ENCODE assay signal across 26 mouse cellular contexts in genomic region chr2:65557719-65558118, GRCm38 (mm10). TPM values are rescaled to one million over a fixed set of nuclear protein-coding genes. Genes with fewer than 3 reads are reported as not detected.
DNase-seq lines count a peak whose midpoint lies in the region; ATAC-seq and TF ChIP-seq lines count a peak whose summit lies in the region.
"Had no signal": no experiment of that assay in that cellular context is flagged by ENCODE, and none has a peak within 500 bp of the region (broad histone marks: within the 10 kb centered on the region; RNA-seq: fewer than 3 reads in every experiment).

No protein-coding gene starts in this region.

- peaks cover 7% of the 10 kb centered on the region for H3K4me1 ChIP-seq in liver, adult 2 months (ENCODE audit: control insufficient read depth, insufficient read depth, low read length)
- H3K4me1 ChIP-seq in liver, embryonic 11.5 days (replicated peaks; ENCODE audit: control insufficient read depth, insufficient read depth, low read length), result no peaks in the 10 kb centered on the region
- no peaks in the 10 kb centered on the region for H3K4me1 ChIP-seq in midbrain, embryonic 11.5 days (ENCODE audit: control insufficient read depth, insufficient read depth, low read length)
- H3K4me1 ChIP-seq in midbrain, postnatal 0 days (ENCODE audit: insufficient read depth, low read length), result no peaks in the 10 kb centered on the region
- H3K4me1 ChIP-seq in stomach, embryonic 14.5 days (ENCODE audit: control insufficient read depth, insufficient read depth, low read length), result no peaks in the 10 kb centered on the region
- no peaks in the 10 kb centered on the region for H3K4me1 ChIP-seq in stomach, postnatal 0 days (replicated peaks; ENCODE audit: control insufficient read depth, insufficient read depth)
- H3K4me1 ChIP-seq in hindbrain, embryonic 14.5 days (replicated peaks; ENCODE audit: control insufficient read depth, insufficient read depth, low read length), result peaks cover 16% of the 10 kb centered on the region; the same call in 1 of the 2 replicates
- H3K4me1 ChIP-seq: embryonic facial prominence, embryonic 12.5 days; embryonic facial prominence, embryonic 15.5 days had no signal

- H3K27ac ChIP-seq in liver, adult 2 months (replicated peaks; ENCODE audit: insufficient read depth, low read depth, low read length), result no peak overlapping the region
- no peak overlapping the region for H3K27ac ChIP-seq in liver, embryonic 11.5 days (ENCODE audit: low read depth, low read length)
- H3K27ac ChIP-seq in midbrain, embryonic 11.5 days (ENCODE audit: low read depth, low read length), result no peak overlapping the region
- no peak overlapping the region for H3K27ac ChIP-seq in midbrain, postnatal 0 days (ENCODE audit: low read depth, low read length)
- H3K27ac ChIP-seq in stomach, embryonic 14.5 days (ENCODE audit: low read length), result no peak overlapping the region
- H3K27ac ChIP-seq in stomach, postnatal 0 days (replicated peaks), result no peak overlapping the region
- H3K27ac ChIP-seq in hindbrain, embryonic 14.5 days, result no peak overlapping the region
- H3K27ac ChIP-seq: embryonic facial prominence, embryonic 12.5 days; embryonic facial prominence, embryonic 15.5 days; gastrocnemius, adult 2 months; hindbrain, embryonic 12.5 days had no signal

- no peak overlapping the region for H3K4me2 ChIP-seq in liver, embryonic 11.5 days
- no peak overlapping the region for H3K4me2 ChIP-seq in midbrain, embryonic 11.5 days
- no peak overlapping the region for H3K4me2 ChIP-seq in midbrain, postnatal 0 days (ENCODE audit: low read depth, low read length, poor library complexity, severe bottlenecking)
- H3K4me2 ChIP-seq in stomach, embryonic 14.5 days (replicated peaks; ENCODE audit: low read depth, low read length), result no peak overlapping the region
- no peak overlapping the region for H3K4me2 ChIP-seq in stomach, postnatal 0 days (replicated peaks; ENCODE audit: low read depth)
- H3K4me2 ChIP-seq in hindbrain, embryonic 14.5 days (replicated peaks), result no peak overlapping the region
- H3K4me2 ChIP-seq: embryonic facial prominence, embryonic 12.5 days; embryonic facial prominence, embryonic 15.5 days; heart, embryonic 11.5 days; hindbrain, embryonic 12.5 days had no signal

- H3K27me3 ChIP-seq in liver, adult 2 months (ENCODE audit: control insufficient read depth, insufficient read depth, low read length), result no peaks in the 10 kb centered on the region
- no peaks in the 10 kb centered on the region for H3K27me3 ChIP-seq in liver, embryonic 11.5 days (replicated peaks; ENCODE audit: control insufficient read depth, insufficient read depth, low read length)
- no peaks in the 10 kb centered on the region; the same call in 1 of the 2 replicates for H3K27me3 ChIP-seq in midbrain, embryonic 11.5 days (ENCODE audit: control insufficient read depth, insufficient read depth, low read length)
- H3K27me3 ChIP-seq in midbrain, postnatal 0 days (ENCODE audit: insufficient read depth, low read length), result no peaks in the 10 kb centered on the region
- no peaks in the 10 kb centered on the region for H3K27me3 ChIP-seq in stomach, embryonic 14.5 days (ENCODE audit: control insufficient read depth, insufficient read depth, low read length)
- no peaks in the 10 kb centered on the region for H3K27me3 ChIP-seq in stomach, postnatal 0 days (ENCODE audit: control insufficient read depth, insufficient read depth, low read length)
- no peaks in the 10 kb centered on the region for H3K27me3 ChIP-seq in hindbrain, embryonic 14.5 days (ENCODE audit: control insufficient read depth, insufficient read depth, low read length)
- H3K27me3 ChIP-seq: embryonic facial prominence, embryonic 12.5 days; embryonic facial prominence, embryonic 15.5 days; hindbrain, embryonic 12.5 days had no signal

- no peaks in the 10 kb centered on the region for H3K36me3 ChIP-seq in liver, adult 2 months (ENCODE audit: control insufficient read depth, insufficient read depth, low read length)
- H3K36me3 ChIP-seq in liver, embryonic 11.5 days (ENCODE audit: control insufficient read depth, insufficient read depth, low read length), result no peaks in the 10 kb centered on the region
- no peaks in the 10 kb centered on the region for H3K36me3 ChIP-seq in midbrain, embryonic 11.5 days (ENCODE audit: control insufficient read depth, insufficient read depth, low read length)
- H3K36me3 ChIP-seq in midbrain, postnatal 0 days (ENCODE audit: insufficient read depth, low read length), result no peaks in the 10 kb centered on the region
- no peaks in the 10 kb centered on the region for H3K36me3 ChIP-seq in stomach, embryonic 14.5 days (ENCODE audit: control insufficient read depth, insufficient read depth, low read length)
- no peaks in the 10 kb centered on the region for H3K36me3 ChIP-seq in stomach, postnatal 0 days (ENCODE audit: control insufficient read depth, insufficient read depth, low read length)
- H3K36me3 ChIP-seq in hindbrain, embryonic 14.5 days (replicated peaks; ENCODE audit: control insufficient read depth, insufficient read depth), result 0 out of 2 replicates have a peak, but pooled peaks cover 3% of the 10 kb centered on the region
- H3K36me3 ChIP-seq: embryonic facial prominence, embryonic 12.5 days; embryonic facial prominence, embryonic 15.5 days; hindbrain, embryonic 12.5 days had no signal

- TF ChIP-seq EP300 in stomach, postnatal 0 days (optimal IDR thresholded peaks at IDR 0.05), result no peak

- TF ChIP-seq CTCF in liver, adult 2 months (IDR thresholded peaks at IDR 0.05; ENCODE audit: low read depth, low read length), result no peak
- TF ChIP-seq CTCF in midbrain, postnatal 0 days (IDR thresholded peaks at IDR 0.05), result no peak
- TF ChIP-seq CTCF in stomach, postnatal 0 days (IDR thresholded peaks at IDR 0.05; ENCODE audit: low read depth), result no peak

- no peak for ATAC-seq in liver, embryonic 11.5 days (replicated peaks; ENCODE audit: low FRiP score)
- ATAC-seq in midbrain, embryonic 11.5 days (ENCODE audit: low FRiP score), result no peak
- ATAC-seq in midbrain, postnatal 0 days (ENCODE audit: low FRiP score), result no peak
- ATAC-seq in stomach, embryonic 14.5 days (ENCODE audit: insufficient number of reproducible peaks, insufficient read depth, low FRiP score, low read depth), result peak; percentile 69; the same call in 1 of the 2 replicates
- peak; percentile 82 for ATAC-seq in stomach, postnatal 0 days (ENCODE audit: low FRiP score, low TSS enrichment)
- no peak for ATAC-seq in hindbrain, embryonic 14.5 days (ENCODE audit: low FRiP score)
- ATAC-seq: activated CD4-positive, CD25-positive, alpha-beta regulatory T cell, adult 4 months; forebrain, embryonic 14.5 days; forebrain, postnatal 0 days had no signal

- no peaks in the 10 kb centered on the region for H3K79me2 ChIP-seq in liver, adult 2 months (ENCODE audit: control insufficient read depth, insufficient read depth, low read length)

- H3K9ac ChIP-seq in liver, adult 2 months (ENCODE audit: low read depth, low read length), result no peak overlapping the region
- no peak overlapping the region for H3K9ac ChIP-seq in liver, embryonic 11.5 days (ENCODE audit: low read depth, low read length)
- no peak overlapping the region for H3K9ac ChIP-seq in midbrain, embryonic 11.5 days (ENCODE audit: low read length)
- no peak overlapping the region for H3K9ac ChIP-seq in midbrain, postnatal 0 days (replicated peaks; ENCODE audit: low read length, poor library complexity, severe bottlenecking)
- H3K9ac ChIP-seq in stomach, embryonic 14.5 days (replicated peaks; ENCODE audit: low read depth, low read length), result no peak overlapping the region
- H3K9ac ChIP-seq in stomach, postnatal 0 days (ENCODE audit: low read length), result no peak overlapping the region
- no peak overlapping the region for H3K9ac ChIP-seq in hindbrain, embryonic 14.5 days
- H3K9ac ChIP-seq: embryonic facial prominence, embryonic 12.5 days; embryonic facial prominence, embryonic 15.5 days; forebrain, postnatal 0 days; hindbrain, embryonic 12.5 days had no signal

- TF ChIP-seq POLR2A in liver, adult 2 months (IDR thresholded peaks at IDR 0.05; ENCODE audit: extremely low read depth, insufficient read depth, low read length), result no peak

- peak; percentile 15 for DNase-seq in liver, adult 2 months (ENCODE audit: extremely low read depth, low read depth, low spot score)
- no peak for DNase-seq in liver, embryonic 11.5 days (ENCODE audit: low spot score)
- peak; percentile 28 for DNase-seq in midbrain, embryonic 11.5 days (ENCODE audit: low spot score, missing footprints)
- DNase-seq in midbrain, postnatal 0 days (ENCODE audit: low spot score), result no peak
- no peak for DNase-seq in stomach, postnatal 0 days (ENCODE audit: low spot score)
- DNase-seq in hindbrain, embryonic 14.5 days (ENCODE audit: low spot score), result no peak
- no peak for DNase-seq in adipocyte (ENCODE audit: low spot score)
- DNase-seq: adrenal gland, postnatal 10 days; adrenal gland, postnatal 36 days; cerebellum, adult 11 months; cerebellum, adult 2 months; cerebellum, adult 9-11 months; cerebellum, postnatal 25 days; forebrain, postnatal 0 days; gastrocnemius, adult 2 months; gastrocnemius, postnatal 14 days; heart, adult 11 months had no signal

- H3K4me3 ChIP-seq in liver, adult 2 months (ENCODE audit: insufficient read depth, low read depth, low read length), result no peak overlapping the region
- no peak overlapping the region for H3K4me3 ChIP-seq in liver, embryonic 11.5 days (ENCODE audit: low read depth, low read length)
- H3K4me3 ChIP-seq in midbrain, embryonic 11.5 days (ENCODE audit: low read depth, low read length), result no peak overlapping the region
- no peak overlapping the region for H3K4me3 ChIP-seq in midbrain, postnatal 0 days (ENCODE audit: low read depth, low read length)
- no peak overlapping the region for H3K4me3 ChIP-seq in stomach, embryonic 14.5 days (ENCODE audit: low read depth, low read length)
- no peak overlapping the region for H3K4me3 ChIP-seq in stomach, postnatal 0 days (ENCODE audit: low read depth, low read length)
- no peak overlapping the region for H3K4me3 ChIP-seq in hindbrain, embryonic 14.5 days (replicated peaks; ENCODE audit: low read length)
- H3K4me3 ChIP-seq: embryonic facial prominence, embryonic 12.5 days; embryonic facial prominence, embryonic 15.5 days; gastrocnemius, adult 2 months; hindbrain, embryonic 12.5 days had no signal

- no peaks in the 10 kb centered on the region for H3K9me3 ChIP-seq in liver, embryonic 11.5 days (ENCODE audit: control insufficient read depth, low read length)
- H3K9me3 ChIP-seq in midbrain, embryonic 11.5 days (ENCODE audit: control insufficient read depth, low read length), result no peaks in the 10 kb centered on the region
- no peaks in the 10 kb centered on the region for H3K9me3 ChIP-seq in midbrain, postnatal 0 days (ENCODE audit: low read length)
- no peaks in the 10 kb centered on the region for H3K9me3 ChIP-seq in stomach, embryonic 14.5 days (ENCODE audit: control insufficient read depth, low read depth, low read length)
- H3K9me3 ChIP-seq in stomach, postnatal 0 days (ENCODE audit: control insufficient read depth, low read length), result no peaks in the 10 kb centered on the region
- no peaks in the 10 kb centered on the region for H3K9me3 ChIP-seq in hindbrain, embryonic 14.5 days (ENCODE audit: control insufficient read depth, low read length)
- H3K9me3 ChIP-seq: embryonic facial prominence, embryonic 12.5 days; embryonic facial prominence, embryonic 15.5 days; hindbrain, embryonic 12.5 days had no signal

- WGBS in liver, adult 2 months, result 29% methylated on average over 3 of the region's 3 CpGs
- 67% methylated on average over 3 of the region's 3 CpGs for WGBS in liver, embryonic 11.5 days
- WGBS in midbrain, embryonic 11.5 days, result 78% methylated on average over 3 of the region's 3 CpGs
- 69% methylated on average over 3 of the region's 3 CpGs for WGBS in midbrain, postnatal 0 days
- 60% methylated on average over 3 of the region's 3 CpGs for whole genome bisulfite sequencing in stomach, embryonic 14.5 days
- 46% methylated on average over 3 of the region's 3 CpGs for WGBS in stomach, postnatal 0 days
- 86% methylated on average over 3 of the region's 3 CpGs for WGBS in hindbrain, embryonic 14.5 days

RNA-seq across cellular contexts. Expression of gene Scn3a, which starts 9.7 kb away (rescaled TPM):
- total RNA-seq in liver, adult 2 months (2014; rRNA removed), result 0.18 and 0.20 TPM in 2 replicates
- 0.05 TPM in 2 replicates for polyA plus RNA-seq in liver, adult 2 months (2012; rRNA removed)
- 0.08 and 0.31 TPM in 2 replicates for polyA plus RNA-seq in liver, embryonic 11.5 days (2014; fragmentation: Nextera tagmentation; extraction: Ambion mirVana)
- polyA plus RNA-seq in midbrain, embryonic 11.5 days (2014; fragmentation: Nextera tagmentation; extraction: Ambion mirVana), result 24.8 and 30.0 TPM in 2 replicates
- 97.5 and 128 TPM in 2 replicates for total RNA-seq in midbrain, postnatal 0 days (2014; rRNA removed)
- polyA plus RNA-seq in midbrain, postnatal 0 days (2015; fragmentation: Nextera tagmentation; extraction: Ambion mirVana), result 47.4 and 51.7 TPM in 2 replicates
- polyA plus RNA-seq in stomach, embryonic 14.5 days (2014; fragmentation: Nextera tagmentation; extraction: Ambion mirVana), result 1.9 and 3.4 TPM in 2 replicates
- 0.61 and 0.72 TPM in 2 replicates for polyA plus RNA-seq in stomach, postnatal 0 days (2015; fragmentation: Nextera tagmentation; extraction: Ambion mirVana)
- polyA plus RNA-seq in hindbrain, embryonic 14.5 days (2014; fragmentation: Nextera tagmentation; extraction: Ambion mirVana), result 66.5 and 74.9 TPM in 2 replicates
- total RNA-seq: common myeloid progenitor, adult 5-6 weeks; hematopoietic stem cell, adult 5-6 weeks had no signal

Comparison
In these comparisons a context has a peak if more than half of its experiments do, and no peak if none do; other contexts are left out.
1. DNase-seq: peak in liver, adult 2 months (single experiment) and midbrain, embryonic 11.5 days (single experiment); none in liver, embryonic 11.5 days (single experiment), midbrain, postnatal 0 days (single experiment), stomach, postnatal 0 days (single experiment), hindbrain, embryonic 14.5 days (single experiment) and adipocyte (single experiment).
2. ATAC-seq: peak in stomach, embryonic 14.5 days (single experiment) and stomach, postnatal 0 days (single experiment); none in liver, embryonic 11.5 days (single experiment), midbrain, embryonic 11.5 days (single experiment), midbrain, postnatal 0 days (single experiment) and hindbrain, embryonic 14.5 days (single experiment).